Mouse (Mus musculus): Measurements from ENCODE around the gene Cabin1. TPM values are rescaled to one million over a fixed set of nuclear protein-coding genes. Genes with fewer than 3 reads are reported as not detected.

Gene Cabin1
- polyA plus RNA-seq, 1 experiment from 2014 or later, result 29.5 TPM

GRCm38 (mm10) chr10:75635693-75636055, 128.5 kb downstream of the Cabin1 start:
- no peak overlapping the region for H3K4me3 ChIP-seq (ENCODE audit: low read depth, low read length)
- no peak overlapping the region for H3K27ac ChIP-seq (ENCODE audit: low read depth, low read length)
- H3K36me3 ChIP-seq (ENCODE audit: control insufficient read depth, insufficient read depth, low read length), result no peaks in the 10 kb centered on the region
- WGBS, result 2% methylated on average over 9 of the region's 9 CpGs
- DNase-seq (ENCODE audit: low spot score) (peak; percentile 83), ATAC-seq (ENCODE audit: insufficient read depth, low FRiP score, low TSS enrichment) (no peak)
- no peak overlapping the region for H3K9ac ChIP-seq (ENCODE audit: low read length)
- no peak overlapping the region for H3K4me2 ChIP-seq (ENCODE audit: low read depth)
- H3K9me3 ChIP-seq (ENCODE audit: control insufficient read depth, low read length), result no peaks in the 10 kb centered on the region
- no peaks in the 10 kb centered on the region for H3K27me3 ChIP-seq (ENCODE audit: control insufficient read depth, insufficient read depth, low read length)
- no peaks in the 10 kb centered on the region for H3K4me1 ChIP-seq (ENCODE audit: control insufficient read depth, insufficient read depth, low read length)

GRCm38 (mm10) chr10:75635019-75635692, 129.0 kb downstream of the Cabin1 start:
- H3K27ac ChIP-seq (ENCODE audit: low read depth, low read length), result no peak overlapping the region
- DNase-seq (ENCODE audit: low spot score) (no peak), ATAC-seq (ENCODE audit: insufficient read depth, low FRiP score, low TSS enrichment) (no peak)
- no peaks in the 10 kb centered on the region for H3K27me3 ChIP-seq (ENCODE audit: control insufficient read depth, insufficient read depth, low read length)
- WGBS, result 67% methylated on average over 14 of the region's 14 CpGs
- no peak overlapping the region for H3K9ac ChIP-seq (ENCODE audit: low read length)
- H3K9me3 ChIP-seq (ENCODE audit: control insufficient read depth, low read length), result no peaks in the 10 kb centered on the region
- H3K4me2 ChIP-seq (ENCODE audit: low read depth), result no peak overlapping the region
- no peaks in the 10 kb centered on the region for H3K36me3 ChIP-seq (ENCODE audit: control insufficient read depth, insufficient read depth, low read length)
- H3K4me1 ChIP-seq (ENCODE audit: control insufficient read depth, insufficient read depth, low read length), result no peaks in the 10 kb centered on the region
- no peak overlapping the region for H3K4me3 ChIP-seq (ENCODE audit: low read depth, low read length)

GRCm38 (mm10) chr10:75634610-75635009, 129.5 kb downstream of the Cabin1 start:
- Histone ChIP-seq H3K9ac (ENCODE audit: low read length) (no peak overlapping the region), H3K27me3 (ENCODE audit: control insufficient read depth, insufficient read depth, low read length) (no peaks in the 10 kb centered on the region), H3K27ac (ENCODE audit: low read depth, low read length) (no peak overlapping the region), H3K36me3 (ENCODE audit: control insufficient read depth, insufficient read depth, low read length) (no peaks in the 10 kb centered on the region), H3K4me1 (ENCODE audit: control insufficient read depth, insufficient read depth, low read length) (no peaks in the 10 kb centered on the region), H3K9me3 (ENCODE audit: control insufficient read depth, low read length) (no peaks in the 10 kb centered on the region), H3K4me3 (ENCODE audit: low read depth, low read length) (no peak overlapping the region), H3K4me2 (ENCODE audit: low read depth) (no peak overlapping the region)
- DNase-seq (ENCODE audit: low spot score), result no peak
- WGBS, result 95% methylated on average over 8 of the region's 8 CpGs
- ATAC-seq (ENCODE audit: insufficient read depth, low FRiP score, low TSS enrichment), result no peak

- no peak for ATAC-seq (ENCODE audit: insufficient read depth, low FRiP score, low TSS enrichment)
Observed at GRCm38 (mm10) chr10:75633576-75634139, 130.5 kb downstream of the Cabin1 start.

GRCm38 (mm10) chr10:75633048-75633447, 131.1 kb downstream of the Cabin1 start:
- Histone ChIP-seq H3K27me3 (ENCODE audit: control insufficient read depth, insufficient read depth, low read length) (no peaks in the 10 kb centered on the region), H3K4me2 (ENCODE audit: low read depth) (no peak overlapping the region), H3K9ac (ENCODE audit: low read length) (no peak overlapping the region), H3K4me3 (ENCODE audit: low read depth, low read length) (no peak overlapping the region), H3K27ac (ENCODE audit: low read depth, low read length) (no peak overlapping the region), H3K36me3 (ENCODE audit: control insufficient read depth, insufficient read depth, low read length) (no peaks in the 10 kb centered on the region), H3K4me1 (ENCODE audit: control insufficient read depth, insufficient read depth, low read length) (no peaks in the 10 kb centered on the region), H3K9me3 (ENCODE audit: control insufficient read depth, low read length) (no peaks in the 10 kb centered on the region)
- DNase-seq (ENCODE audit: low spot score), result no peak
- WGBS, result 79% methylated on average over 5 of the region's 5 CpGs
- no peak for ATAC-seq (ENCODE audit: insufficient read depth, low FRiP score, low TSS enrichment)

More at GRCm38 (mm10) chr10:75633576-75634139, 130.5 kb downstream of the Cabin1 start:
- no peaks in the 10 kb centered on the region for H3K4me1 ChIP-seq (ENCODE audit: control insufficient read depth, insufficient read depth, low read length)
- no peak overlapping the region for H3K4me3 ChIP-seq (ENCODE audit: low read depth, low read length)
- H3K27me3 ChIP-seq (ENCODE audit: control insufficient read depth, insufficient read depth, low read length), result no peaks in the 10 kb centered on the region
- no peaks in the 10 kb centered on the region for H3K36me3 ChIP-seq (ENCODE audit: control insufficient read depth, insufficient read depth, low read length)
- H3K9me3 ChIP-seq (ENCODE audit: control insufficient read depth, low read length), result no peaks in the 10 kb centered on the region
- no peak overlapping the region for H3K4me2 ChIP-seq (ENCODE audit: low read depth)
- 80% methylated on average over 12 of the region's 14 CpGs for WGBS
- H3K27ac ChIP-seq (ENCODE audit: low read depth, low read length), result no peak overlapping the region
- no peak overlapping the region for H3K9ac ChIP-seq (ENCODE audit: low read length)
- DNase-seq (ENCODE audit: low spot score), result no peak

- no peaks in the 10 kb centered on the region for H3K27me3 ChIP-seq (ENCODE audit: control insufficient read depth, insufficient read depth, low read length)
- H3K36me3 ChIP-seq (ENCODE audit: control insufficient read depth, insufficient read depth, low read length), result no peaks in the 10 kb centered on the region
- 60% methylated on average over 5 of the region's 5 CpGs for WGBS
Observed at GRCm38 (mm10) chr10:75632633-75633032, 131.5 kb downstream of the Cabin1 start.

GRCm38 (mm10) chr10:75627490-75627889, 136.7 kb downstream of the Cabin1 start:
- Histone ChIP-seq H3K27ac (ENCODE audit: low read depth, low read length) (no peak overlapping the region), H3K9ac (ENCODE audit: low read length) (no peak overlapping the region), H3K4me3 (ENCODE audit: low read depth, low read length) (no peak overlapping the region), H3K27me3 (ENCODE audit: control insufficient read depth, insufficient read depth, low read length) (no peaks in the 10 kb centered on the region), H3K9me3 (ENCODE audit: control insufficient read depth, low read length) (no peaks in the 10 kb centered on the region), H3K4me2 (ENCODE audit: low read depth) (no peak overlapping the region), H3K4me1 (ENCODE audit: control insufficient read depth, insufficient read depth, low read length) (no peaks in the 10 kb centered on the region), H3K36me3 (ENCODE audit: control insufficient read depth, insufficient read depth, low read length) (no peaks in the 10 kb centered on the region)
- ATAC-seq (ENCODE audit: insufficient read depth, low FRiP score, low TSS enrichment) (no peak), DNase-seq (ENCODE audit: low spot score) (no peak)
- 90% methylated on average over 3 of the region's 3 CpGs for WGBS

More at GRCm38 (mm10) chr10:75632633-75633032, 131.5 kb downstream of the Cabin1 start:
- no peak for ATAC-seq (ENCODE audit: insufficient read depth, low FRiP score, low TSS enrichment)
- Histone ChIP-seq H3K9ac (ENCODE audit: low read length) (no peak overlapping the region), H3K4me3 (ENCODE audit: low read depth, low read length) (no peak overlapping the region), H3K4me2 (ENCODE audit: low read depth) (no peak overlapping the region), H3K9me3 (ENCODE audit: control insufficient read depth, low read length) (no peaks in the 10 kb centered on the region), H3K27ac (ENCODE audit: low read depth, low read length) (no peak overlapping the region), H3K4me1 (ENCODE audit: control insufficient read depth, insufficient read depth, low read length) (no peaks in the 10 kb centered on the region)
- DNase-seq (ENCODE audit: low spot score), result no peak

GRCm38 (mm10) chr10:75626991-75627390, 137.2 kb downstream of the Cabin1 start:
- no peak for DNase-seq (ENCODE audit: low spot score)
- ATAC-seq (ENCODE audit: insufficient read depth, low FRiP score, low TSS enrichment), result no peak
- H3K4me1 ChIP-seq (ENCODE audit: control insufficient read depth, insufficient read depth, low read length), result no peaks in the 10 kb centered on the region

GRCm38 (mm10) chr10:75625920-75626319, 138.2 kb downstream of the Cabin1 start:
- DNase-seq (ENCODE audit: low spot score), result no peak
- Histone ChIP-seq H3K9me3 (ENCODE audit: control insufficient read depth, low read length) (no peaks in the 10 kb centered on the region), H3K27me3 (ENCODE audit: control insufficient read depth, insufficient read depth, low read length) (no peaks in the 10 kb centered on the region)

More at GRCm38 (mm10) chr10:75626991-75627390, 137.2 kb downstream of the Cabin1 start:
- whole genome bisulfite sequencing, result 70% methylated on average over 3 of the region's 3 CpGs
- no peak overlapping the region for H3K4me3 ChIP-seq (ENCODE audit: low read depth, low read length)
- H3K4me2 ChIP-seq (ENCODE audit: low read depth), result no peak overlapping the region
- H3K9me3 ChIP-seq (ENCODE audit: control insufficient read depth, low read length), result no peaks in the 10 kb centered on the region
- H3K27ac ChIP-seq (ENCODE audit: low read depth, low read length), result no peak overlapping the region
- no peaks in the 10 kb centered on the region for H3K36me3 ChIP-seq (ENCODE audit: control insufficient read depth, insufficient read depth, low read length)
- H3K9ac ChIP-seq (ENCODE audit: low read length), result no peak overlapping the region
- no peaks in the 10 kb centered on the region for H3K27me3 ChIP-seq (ENCODE audit: control insufficient read depth, insufficient read depth, low read length)

More at GRCm38 (mm10) chr10:75625920-75626319, 138.2 kb downstream of the Cabin1 start:
- Histone ChIP-seq H3K9ac (ENCODE audit: low read length) (no peak overlapping the region), H3K4me2 (ENCODE audit: low read depth) (no peak overlapping the region), H3K36me3 (ENCODE audit: control insufficient read depth, insufficient read depth, low read length) (no peaks in the 10 kb centered on the region), H3K4me1 (ENCODE audit: control insufficient read depth, insufficient read depth, low read length) (no peaks in the 10 kb centered on the region), H3K4me3 (ENCODE audit: low read depth, low read length) (no peak overlapping the region), H3K27ac (ENCODE audit: low read depth, low read length) (no peak overlapping the region)
- WGBS, result 71% methylated on average over 6 of the region's 6 CpGs
- ATAC-seq (ENCODE audit: insufficient read depth, low FRiP score, low TSS enrichment), result no peak
